Mouse (Mus musculus) forebrain, embryonic 11.5 days (tissue): ENCODE results near the gene Stmnd1. TPM values are rescaled to one million over a fixed set of nuclear protein-coding genes. Genes with fewer than 3 reads are reported as not detected.
"Not testable (repeated sequence)": the region's sequence is repeated elsewhere in the genome, so short reads cannot be mapped to it uniquely, and the experiment has no call there.

Experiments
- ATAC-seq: fragments of 200-750 bp; cut with Nextera tagmentation; replicated peaks from 2 replicates; pipeline ENCODE4 v1.8.0; 2017; ENCODE audit warnings: moderate TSS enrichment; ENCODE audit not compliant: low FRiP score
- DNase-seq: peaks from one replicate; pipeline ENCODE4 v3.0.0-alpha.2; 2017; ENCODE audit warnings: low spot score
- H3K27ac ChIP-seq: fragments of 300-500 bp; sonication (generic); 2 replicates; pipeline ENCODE4 v1.5.1; 2014; ENCODE audit warnings: low read depth, low read length
- H3K27me3 ChIP-seq: fragments of 300-500 bp; sonication (generic); 2 replicates; pipeline ENCODE4 v1.6.1; 2014; ENCODE audit warnings: mild to moderate bottlenecking, low read length, mixed read lengths; ENCODE audit not compliant: control insufficient read depth, insufficient read depth
- H3K36me3 ChIP-seq: fragments of 300-500 bp; sonication (generic); 2 replicates; pipeline ENCODE4 v1.6.1; 2014; ENCODE audit warnings: mild to moderate bottlenecking, low read length, moderate library complexity, mixed read lengths; ENCODE audit not compliant: control insufficient read depth, insufficient read depth
- H3K4me1 ChIP-seq: fragments of 300-500 bp; sonication (generic); replicated peaks from 2 replicates; pipeline ENCODE4 v1.6.1; 2014; ENCODE audit warnings: low read length, mixed read lengths; ENCODE audit not compliant: control insufficient read depth, insufficient read depth
- H3K4me2 ChIP-seq: fragments of 300-500 bp; sonication (generic); 2 replicates; pipeline ENCODE4 v1.6.1; 2014; ENCODE audit warnings: low read depth, mild to moderate bottlenecking, low read length, moderate library complexity, mixed read lengths; ENCODE audit not compliant: severe bottlenecking
- H3K4me3 ChIP-seq: fragments of 300-500 bp; sonication (generic); 2 replicates; pipeline ENCODE4 v1.5.1; 2014; ENCODE audit warnings: low read depth, low read length
- H3K9ac ChIP-seq: fragments of 300-500 bp; sonication (generic); 2 replicates; pipeline ENCODE4 v1.6.1; 2014; ENCODE audit warnings: low read length
- H3K9me3 ChIP-seq: fragments of 300-500 bp; sonication (generic); 2 replicates; pipeline ENCODE4 v1.6.1; 2016; ENCODE audit warnings: low read length, mixed read lengths; ENCODE audit not compliant: control insufficient read depth
- WGBS: fragments of 180-500 bp; shearing (Covaris S2); extraction: QIAGEN DNeasy Blood & Tissue Kit; methylation state at CpG from one replicate; pipeline ENCODE4 v1.1.7; 2014; 5-methylcytosine and 5-hydroxymethylcytosine counted together
- polyA plus RNA-seq: library from polyadenylated mRNA; unstranded; fragments of >200 nt; fragmentation: Nextera tagmentation; extraction: Ambion mirVana; gene quantifications from 2 replicates; pipeline ENCODE4 v1.2.1, GENCODE M21; 2014

The Stmnd1 gene
- polyA plus RNA-seq, 1 experiment from 2014 or later, result not detected

DNA sequence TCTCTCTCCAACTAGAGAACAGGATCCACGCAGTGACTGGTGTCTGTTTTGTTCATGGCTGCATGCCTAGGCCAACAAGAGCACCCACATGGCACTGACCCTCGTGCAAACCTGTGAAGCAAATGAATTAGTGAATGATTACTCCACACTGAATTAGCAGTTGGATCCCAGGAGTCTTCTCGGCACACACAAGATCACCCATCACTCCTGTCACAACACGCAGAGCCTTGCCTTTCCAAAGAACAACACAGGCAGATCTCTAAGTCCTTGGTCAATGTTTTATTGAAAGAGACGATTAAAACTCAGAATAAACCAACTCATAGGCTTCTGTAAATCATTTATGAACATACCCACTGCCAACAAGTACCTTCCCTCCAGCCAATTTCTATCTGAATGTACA, 39.7 kb downstream of the Stmnd1 start:
- WGBS, result 88% methylated on average over 5 of the region's 5 CpGs
- no peaks in the 10 kb centered on the region for H3K27me3 ChIP-seq
- no peaks in the 10 kb centered on the region for H3K36me3 ChIP-seq
- no peak overlapping the region for H3K9ac ChIP-seq
- ATAC-seq, result no peak
- H3K4me3 ChIP-seq, result no peak overlapping the region
- no peak for DNase-seq
- H3K27ac ChIP-seq, result no peak overlapping the region
- H3K4me1 ChIP-seq, result no peaks in the 10 kb centered on the region
- no peaks in the 10 kb centered on the region for H3K9me3 ChIP-seq
- H3K4me2 ChIP-seq, result no peak overlapping the region

DNA sequence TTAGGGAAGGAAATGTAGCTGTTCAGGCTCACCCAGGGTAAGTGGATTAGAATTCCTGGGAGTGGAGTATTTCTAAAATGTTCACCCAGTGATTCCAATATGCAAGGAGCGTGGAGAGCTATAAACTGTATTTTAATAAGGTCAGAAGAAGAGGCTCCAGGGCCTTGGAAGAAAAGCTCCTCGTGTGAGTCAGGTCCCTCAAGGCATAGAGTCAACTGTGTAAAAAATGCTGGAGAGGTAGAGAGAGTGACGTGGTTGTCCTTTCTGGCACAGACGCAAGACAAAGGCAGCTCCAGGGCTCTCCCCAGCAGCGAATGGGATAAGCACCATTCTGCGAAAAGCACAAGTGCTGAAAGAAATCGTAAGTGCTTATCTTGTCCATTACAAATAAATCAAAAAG, 41.6 kb downstream of the Stmnd1 start:
- 89% methylated on average over 7 of the region's 7 CpGs for WGBS
- no peaks in the 10 kb centered on the region for H3K36me3 ChIP-seq
- no peak for ATAC-seq
- H3K9me3 ChIP-seq, result no peaks in the 10 kb centered on the region
- no peak overlapping the region for H3K4me3 ChIP-seq
- no peaks in the 10 kb centered on the region for H3K4me1 ChIP-seq
- H3K27ac ChIP-seq, result no peak overlapping the region
- no peak overlapping the region for H3K9ac ChIP-seq
- DNase-seq, result no peak
- no peak overlapping the region for H3K4me2 ChIP-seq
- H3K27me3 ChIP-seq, result no peaks in the 10 kb centered on the region

DNA sequence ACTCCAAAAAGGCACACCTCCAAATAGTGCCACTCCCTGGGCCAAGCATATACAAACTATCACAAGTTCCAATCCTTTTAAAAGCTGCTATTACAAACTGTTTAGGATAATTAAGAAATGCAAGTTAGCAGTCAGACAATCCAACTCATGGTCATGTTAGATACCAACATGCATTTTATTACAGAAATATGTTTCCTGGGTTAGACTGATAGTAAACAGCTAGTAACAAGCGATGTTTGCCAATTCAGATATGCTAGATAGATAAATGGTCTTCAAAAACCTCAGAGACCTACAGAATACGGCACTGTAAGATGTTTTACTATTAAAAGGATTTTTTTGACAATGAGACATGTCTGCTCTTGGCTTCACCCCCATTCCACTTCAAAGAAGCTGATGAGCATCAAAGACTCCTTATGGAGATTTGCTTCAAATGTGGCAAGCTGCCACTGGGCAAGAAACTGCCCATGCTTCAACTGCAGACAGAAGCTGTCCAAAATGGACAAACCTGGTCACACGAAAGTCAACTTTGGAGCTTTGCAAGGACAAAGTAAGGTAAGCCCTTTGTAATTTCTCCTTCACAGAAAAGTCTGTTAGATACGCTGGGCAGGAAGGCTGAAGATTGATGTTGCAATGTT, 52.9 kb downstream of the Stmnd1 start:
- Histone ChIP-seq H3K4me1 (no peaks in the 10 kb centered on the region), H3K9me3 (no peaks in the 10 kb centered on the region), H3K27ac (no peak overlapping the region), H3K4me3 (no peak overlapping the region), H3K9ac (no peak overlapping the region), H3K36me3 (no peaks in the 10 kb centered on the region), H3K4me2 (no peak overlapping the region), H3K27me3 (no peaks in the 10 kb centered on the region)
- no peak for ATAC-seq
- no peak for DNase-seq
- WGBS, result 83% methylated on average over 4 of the region's 4 CpGs

DNA sequence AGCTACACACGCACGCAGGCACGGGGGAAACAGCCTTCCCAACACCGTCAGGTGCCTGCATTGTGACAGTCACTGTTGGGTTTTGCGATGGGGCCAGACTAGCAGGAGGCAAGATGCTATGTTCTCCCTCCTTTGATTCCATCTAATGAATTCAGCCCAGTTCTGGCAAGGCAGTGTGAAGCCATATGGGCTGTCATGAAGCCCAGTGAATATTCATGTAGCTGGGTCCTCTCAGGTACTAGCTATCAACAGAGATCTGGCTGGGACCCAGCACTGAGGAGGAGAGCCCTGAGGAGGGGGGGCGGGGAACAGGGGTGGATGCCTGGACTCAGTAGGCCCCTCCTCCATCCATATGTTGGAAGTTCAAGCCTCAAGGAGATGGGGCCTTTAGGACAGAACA, 61.5 kb downstream of the Stmnd1 start:
- H3K27me3 ChIP-seq, result no peaks in the 10 kb centered on the region
- H3K9me3 ChIP-seq, result peaks cover 7% of the 10 kb centered on the region
- DNase-seq (no peak), ATAC-seq (no peak)
- H3K4me1 ChIP-seq, result no peaks in the 10 kb centered on the region
- WGBS, result 80% methylated on average over 6 of the region's 6 CpGs
- H3K4me2 ChIP-seq, result no peak overlapping the region
- no peak overlapping the region for H3K4me3 ChIP-seq
- H3K27ac ChIP-seq, result no peak overlapping the region
- H3K36me3 ChIP-seq, result no peaks in the 10 kb centered on the region
- no peak overlapping the region for H3K9ac ChIP-seq

DNA sequence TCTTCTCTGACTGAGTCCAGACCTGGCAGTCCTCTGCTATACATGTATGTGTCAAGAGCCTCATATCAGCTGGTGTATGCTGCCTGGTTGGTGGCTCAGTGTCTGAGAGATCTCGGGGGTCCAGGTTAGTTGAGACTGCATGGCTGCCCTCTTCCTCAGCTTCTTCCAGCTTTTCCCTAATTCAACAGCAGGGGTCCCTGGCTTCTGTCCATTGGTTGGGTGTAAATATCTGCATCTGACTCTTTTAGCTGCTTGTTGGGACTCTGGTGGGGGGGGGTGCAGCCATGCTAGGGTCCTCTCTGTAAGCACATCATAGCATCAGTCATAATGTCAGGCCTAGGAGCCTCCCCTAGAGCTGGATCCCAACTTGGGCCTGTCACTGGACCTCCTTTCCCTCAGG, 62.8 kb downstream of the Stmnd1 start:
- ATAC-seq, H3K9ac ChIP-seq, H3K27ac ChIP-seq, H3K4me2 ChIP-seq, H3K4me3 ChIP-seq, H3K4me1 ChIP-seq, H3K36me3 ChIP-seq, DNase-seq, H3K27me3 ChIP-seq, H3K9me3 ChIP-seq: not testable (repeated sequence)
- 80% methylated on average over 1 of the region's 1 CpGs for WGBS

DNA sequence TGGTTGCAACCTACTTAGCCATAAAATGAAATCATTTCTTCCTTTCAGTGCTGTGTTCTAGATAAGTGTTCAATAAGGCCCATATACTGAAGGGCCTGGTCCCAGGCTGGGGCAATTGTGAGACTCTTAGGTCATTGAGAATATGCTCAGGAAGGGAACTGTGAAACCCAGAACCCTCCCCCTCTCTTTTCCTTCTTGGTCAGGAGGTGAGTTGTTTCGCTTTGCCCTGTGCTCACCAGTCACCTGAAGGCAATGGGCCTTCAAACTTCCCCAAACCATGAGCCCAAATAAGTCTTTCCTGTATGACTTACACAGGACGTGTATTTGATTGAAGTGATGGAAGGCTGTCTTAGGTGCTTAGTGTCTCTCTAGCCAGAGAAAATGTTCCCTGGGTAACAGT, 64.3 kb downstream of the Stmnd1 start:
- H3K27me3 ChIP-seq, result no peaks in the 10 kb centered on the region
- H3K9me3 ChIP-seq, result no peaks in the 10 kb centered on the region; the same call in 1 of the 2 replicates
- H3K9ac ChIP-seq, result no peak overlapping the region
- WGBS, result 77% methylated on average over 2 of the region's 2 CpGs
- H3K4me1 ChIP-seq, result no peaks in the 10 kb centered on the region
- H3K4me2 ChIP-seq, result no peak overlapping the region
- no peaks in the 10 kb centered on the region for H3K36me3 ChIP-seq
- DNase-seq (no peak), ATAC-seq (no peak)
- H3K4me3 ChIP-seq, result no peak overlapping the region
- H3K27ac ChIP-seq, result no peak overlapping the region

- Histone ChIP-seq H3K9ac (no peak overlapping the region), H3K4me3 (no peak overlapping the region), H3K27me3 (no peaks in the 10 kb centered on the region), H3K36me3 (no peaks in the 10 kb centered on the region), H3K9me3 (no peaks in the 10 kb centered on the region), H3K4me2 (no peak overlapping the region), H3K4me1 (no peaks in the 10 kb centered on the region), H3K27ac (no peak overlapping the region)
- ATAC-seq (no peak), DNase-seq (no peak)
- 68% methylated on average over 4 of the region's 4 CpGs for WGBS
These were observed 66.4 kb downstream of the Stmnd1 start for GRCm38 (mm10) chr13:46339954-46340353.

DNA sequence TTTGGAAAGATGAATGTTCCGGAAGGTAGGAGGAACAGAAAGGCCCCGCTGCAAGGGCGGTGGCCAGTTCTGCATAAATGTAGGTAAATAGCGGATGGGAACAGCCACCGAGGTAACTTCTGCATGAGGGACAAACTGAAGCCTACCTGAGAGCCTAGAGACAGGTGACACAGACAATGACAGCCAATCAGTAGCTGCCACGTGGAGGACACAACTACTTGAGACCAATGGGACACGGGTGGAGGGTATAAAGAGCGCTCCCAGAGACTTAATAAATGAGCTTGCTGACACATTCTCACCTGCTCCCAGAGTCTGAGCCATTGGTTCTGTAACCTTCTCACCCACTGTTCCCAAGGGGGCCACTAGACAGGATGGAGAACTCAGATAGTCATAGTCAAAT, 67.1 kb downstream of the Stmnd1 start:
- DNase-seq, result no peak
- Histone ChIP-seq H3K4me2 (no peak overlapping the region), H3K27ac (no peak overlapping the region), H3K9me3 (no peaks in the 10 kb centered on the region), H3K9ac (no peak overlapping the region), H3K27me3 (no peaks in the 10 kb centered on the region), H3K4me3 (no peak overlapping the region), H3K36me3 (no peaks in the 10 kb centered on the region), H3K4me1 (no peaks in the 10 kb centered on the region)
- 97% methylated on average over 8 of the region's 8 CpGs for WGBS
- no peak for ATAC-seq

GRCm38 (mm10) chr13:46341419-46341818, 67.9 kb downstream of the Stmnd1 start:
- no peak overlapping the region for H3K4me2 ChIP-seq
- H3K4me1 ChIP-seq, result no peaks in the 10 kb centered on the region
- H3K9me3 ChIP-seq, result no peaks in the 10 kb centered on the region
- H3K4me3 ChIP-seq, result no peak overlapping the region
- no peak overlapping the region for H3K27ac ChIP-seq
- WGBS, result 89% methylated on average over 5 of the region's 5 CpGs
- H3K27me3 ChIP-seq, result no peaks in the 10 kb centered on the region
- no peaks in the 10 kb centered on the region for H3K36me3 ChIP-seq
- no peak for DNase-seq
- no peak for ATAC-seq
- no peak overlapping the region for H3K9ac ChIP-seq
